Mouse (Mus musculus) olfactory bulb, adult 2 months (tissue): Measurements from ENCODE around the gene Kctd10.

ENCODE experiments used
- CTCF ChIP-seq: fragments of 200-500 bp; IDR thresholded peaks from 2 replicates; pipeline ENCODE4 v1.5.1; 2012; ENCODE audit warnings: low read depth, mild to moderate bottlenecking, low read length, moderate library complexity; ENCODE audit not compliant: insufficient read depth
- POLR2A ChIP-seq: fragments of 200-500 bp; IDR thresholded peaks from 2 replicates; pipeline ENCODE4 v1.6.1; 2012; ENCODE audit warnings: mild to moderate bottlenecking, low read depth, low read length, moderate library complexity; ENCODE audit not compliant: insufficient read depth

- TF ChIP-seq CTCF: no peak
- TF ChIP-seq POLR2A: no peak
These were observed 41.4 kb upstream of the Kctd10 start for GRCm38 (mm10) chr5:114421561-114422298.
